Mouse (Mus musculus): ENCODE measurements at regions not wholly inside any gene's neighbourhood (a gene's known extent, or its start where the extent isn't known, plus 50 kb on each side); places are given as distances from the start of the nearest gene placed in this dataset.

- Histone ChIP-seq H3K79me2 (ENCODE audit: control insufficient read depth, insufficient read depth) (no peaks in the 10 kb centered on the region), H3K4me2 (ENCODE audit: low read depth) (no peak overlapping the region), H3ac (ENCODE audit: control insufficient read depth, insufficient read length) (no peak overlapping the region), H3K36me3 (ENCODE audit: control insufficient read depth, insufficient read depth) (no peaks in the 10 kb centered on the region), H3K4me3 (no peak overlapping the region), H3K27me3 (ENCODE audit: control insufficient read depth, insufficient read depth, insufficient read length) (peaks cover 9% of the 10 kb centered on the region)
- no peak for TF ChIP-seq SRF (IDR thresholded peaks at IDR 0.05; ENCODE audit: control insufficient read depth, insufficient read length, low read depth)
Observed at GRCm38 (mm10) chr8:46387037-46387436, 83.8 kb upstream of the Acsl1 start.

DNA sequence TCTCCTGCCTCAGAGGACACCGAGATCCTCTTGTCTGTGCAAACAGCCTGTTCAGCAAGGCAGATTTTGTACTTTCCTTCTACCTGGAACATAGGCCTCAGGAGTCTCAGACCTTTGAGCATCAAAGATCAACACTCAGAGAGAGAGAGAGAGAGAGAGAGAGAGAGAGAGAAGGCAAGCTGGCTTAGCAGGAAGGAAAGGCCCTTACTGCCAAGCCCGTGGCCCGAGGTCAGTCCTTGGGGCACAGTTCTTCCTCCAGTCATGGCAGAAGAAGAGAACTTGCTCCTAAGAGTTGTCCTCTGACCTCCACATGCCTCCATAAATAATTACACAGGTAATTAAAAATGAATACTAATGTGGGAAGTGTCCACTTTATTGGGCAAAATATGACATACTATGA lies 82.4 kb upstream of the Acsl1 start:
- peaks cover 9% of the 10 kb centered on the region for H3K27me3 ChIP-seq (ENCODE audit: control insufficient read depth, insufficient read depth, insufficient read length)
- H3K79me2 ChIP-seq (ENCODE audit: control insufficient read depth, insufficient read depth): no peaks in the 10 kb centered on the region
- TF ChIP-seq MAX (IDR thresholded peaks at IDR 0.05; ENCODE audit: low read depth) (no peak), REST (IDR thresholded peaks at IDR 0.05; ENCODE audit: insufficient read depth, insufficient read length) (no peak), TCF12 (IDR thresholded peaks at IDR 0.05; ENCODE audit: insufficient read depth, poor library complexity, severe bottlenecking) (no peak), CEBPB (IDR thresholded peaks at IDR 0.05; ENCODE audit: insufficient read depth, poor library complexity, severe bottlenecking) (no peak), USF1 (IDR thresholded peaks at IDR 0.05; ENCODE audit: low read depth) (no peak), MYOG (IDR thresholded peaks at IDR 0.05; ENCODE audit: control insufficient read depth in 1 of 3, insufficient read depth in 1 of 3, insufficient read length in 2 of 3, low read depth in 2 of 3) (no peak), POLR2AphosphoS2 (IDR thresholded peaks at IDR 0.05; ENCODE audit: insufficient read length, low read depth) (no peak), MYOD1 (IDR thresholded peaks at IDR 0.05; ENCODE audit: control insufficient read depth in 1 of 3, insufficient read length in 2 of 3, low read depth in 2 of 3) (no peak), POLR2A (IDR thresholded peaks at IDR 0.05; ENCODE audit: insufficient read length, low read depth) (no peak), SRF (IDR thresholded peaks at IDR 0.05; ENCODE audit: control insufficient read depth, insufficient read length, low read depth) (no peak), E2F4 (IDR thresholded peaks at IDR 0.05; ENCODE audit: insufficient read depth) (no peak), TCF3 (IDR thresholded peaks at IDR 0.05; ENCODE audit: insufficient read length, low read depth) (no peak)
- H3K4me3 ChIP-seq: no peak overlapping the region
- H3ac ChIP-seq (ENCODE audit: control insufficient read depth, insufficient read length): no peak overlapping the region
- H3K4me2 ChIP-seq (ENCODE audit: low read depth): no peak overlapping the region
- no peaks in the 10 kb centered on the region for H3K36me3 ChIP-seq (ENCODE audit: control insufficient read depth, insufficient read depth)

- Histone ChIP-seq H3K36me3 (ENCODE audit: control insufficient read depth, insufficient read depth) (no peaks in the 10 kb centered on the region), H3ac (ENCODE audit: control insufficient read depth, insufficient read length) (no peak overlapping the region), H3K4me2 (ENCODE audit: low read depth) (no peak overlapping the region), H3K4me3 (no peak overlapping the region), H3K79me2 (ENCODE audit: control insufficient read depth, insufficient read depth) (no peaks in the 10 kb centered on the region), H3K27me3 (ENCODE audit: control insufficient read depth, insufficient read depth, insufficient read length) (peaks cover 9% of the 10 kb centered on the region)
- TF ChIP-seq POLR2AphosphoS2 (IDR thresholded peaks at IDR 0.05; ENCODE audit: insufficient read length, low read depth): no peak
- TF ChIP-seq TCF3 (IDR thresholded peaks at IDR 0.05; ENCODE audit: insufficient read length, low read depth): no peak
- TF ChIP-seq MAX (IDR thresholded peaks at IDR 0.05; ENCODE audit: low read depth): no peak
- no peak for TF ChIP-seq POLR2A (IDR thresholded peaks at IDR 0.05; ENCODE audit: insufficient read length, low read depth)
- TF ChIP-seq TCF12 (IDR thresholded peaks at IDR 0.05; ENCODE audit: insufficient read depth, poor library complexity, severe bottlenecking): no peak
- no peak for TF ChIP-seq MYOD1 (IDR thresholded peaks at IDR 0.05; ENCODE audit: control insufficient read depth in 1 of 3, insufficient read length in 2 of 3, low read depth in 2 of 3)
- TF ChIP-seq USF1 (IDR thresholded peaks at IDR 0.05; ENCODE audit: low read depth): no peak
- no peak for TF ChIP-seq REST (IDR thresholded peaks at IDR 0.05; ENCODE audit: insufficient read depth, insufficient read length)
- no peak for TF ChIP-seq CEBPB (IDR thresholded peaks at IDR 0.05; ENCODE audit: insufficient read depth, poor library complexity, severe bottlenecking)
Observed at GRCm38 (mm10) chr8:46390431-46390830, 80.4 kb upstream of the Acsl1 start.

DNA sequence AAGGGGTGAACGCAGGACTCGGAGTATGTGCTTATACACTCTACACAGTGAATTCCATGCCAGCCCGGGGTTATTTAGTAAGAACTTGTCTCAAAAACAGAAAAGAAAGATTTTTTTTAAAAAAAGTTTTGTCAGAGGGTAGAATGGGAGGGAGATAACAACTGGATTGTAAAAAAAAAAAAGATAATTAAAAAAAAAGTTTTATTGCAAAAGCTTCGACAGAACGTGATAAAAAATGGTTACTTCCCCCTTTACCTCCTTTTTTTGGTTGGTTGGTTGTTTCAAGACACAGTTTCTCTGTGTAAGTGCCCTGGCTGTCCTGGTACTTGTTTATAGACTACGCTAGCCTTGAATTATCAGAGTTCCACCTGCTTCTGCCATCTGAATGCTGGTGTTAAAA lies 79.2 kb upstream of the Acsl1 start:
- H3ac ChIP-seq (ENCODE audit: control insufficient read depth, insufficient read length): no peak overlapping the region
- TF ChIP-seq POLR2AphosphoS2 (IDR thresholded peaks at IDR 0.05; ENCODE audit: insufficient read length, low read depth) (no peak), TCF3 (IDR thresholded peaks at IDR 0.05; ENCODE audit: insufficient read length, low read depth) (no peak), TCF12 (IDR thresholded peaks at IDR 0.05; ENCODE audit: insufficient read depth, poor library complexity, severe bottlenecking) (no peak), E2F4 (IDR thresholded peaks at IDR 0.05; ENCODE audit: insufficient read depth) (no peak), REST (IDR thresholded peaks at IDR 0.05; ENCODE audit: insufficient read depth, insufficient read length) (no peak), USF1 (IDR thresholded peaks at IDR 0.05; ENCODE audit: low read depth) (no peak), MAX (IDR thresholded peaks at IDR 0.05; ENCODE audit: low read depth) (no peak), CEBPB (IDR thresholded peaks at IDR 0.05; ENCODE audit: insufficient read depth, poor library complexity, severe bottlenecking) (no peak), MYOG (IDR thresholded peaks at IDR 0.05; ENCODE audit: control insufficient read depth in 1 of 3, insufficient read depth in 1 of 3, insufficient read length in 2 of 3, low read depth in 2 of 3) (no peak), MYOD1 (IDR thresholded peaks at IDR 0.05; ENCODE audit: control insufficient read depth in 1 of 3, insufficient read length in 2 of 3, low read depth in 2 of 3) (no peak), POLR2A (IDR thresholded peaks at IDR 0.05; ENCODE audit: insufficient read length, low read depth) (no peak), SRF (IDR thresholded peaks at IDR 0.05; ENCODE audit: control insufficient read depth, insufficient read length, low read depth) (no peak)
- H3K36me3 ChIP-seq (ENCODE audit: control insufficient read depth, insufficient read depth): no peaks in the 10 kb centered on the region
- H3K4me3 ChIP-seq: no peak overlapping the region
- no peaks in the 10 kb centered on the region for H3K79me2 ChIP-seq (ENCODE audit: control insufficient read depth, insufficient read depth)
- H3K27me3 ChIP-seq (ENCODE audit: control insufficient read depth, insufficient read depth, insufficient read length): peaks cover 9% of the 10 kb centered on the region
- H3K4me2 ChIP-seq (ENCODE audit: low read depth): no peak overlapping the region

GRCm38 (mm10) chr8:46393296-46393695 lies 77.5 kb upstream of the Acsl1 start:
- Histone ChIP-seq H3K4me3 (no peak overlapping the region), H3K4me2 (ENCODE audit: low read depth) (no peak overlapping the region), H3K27me3 (ENCODE audit: control insufficient read depth, insufficient read depth, insufficient read length) (peaks cover 2% of the 10 kb centered on the region), H3K36me3 (ENCODE audit: control insufficient read depth, insufficient read depth) (no peaks in the 10 kb centered on the region), H3ac (ENCODE audit: control insufficient read depth, insufficient read length) (no peak overlapping the region), H3K79me2 (ENCODE audit: control insufficient read depth, insufficient read depth) (no peaks in the 10 kb centered on the region)
- TF ChIP-seq SRF (IDR thresholded peaks at IDR 0.05; ENCODE audit: control insufficient read depth, insufficient read length, low read depth) (no peak), TCF12 (IDR thresholded peaks at IDR 0.05; ENCODE audit: insufficient read depth, poor library complexity, severe bottlenecking) (no peak), POLR2A (IDR thresholded peaks at IDR 0.05; ENCODE audit: insufficient read length, low read depth) (no peak), E2F4 (IDR thresholded peaks at IDR 0.05; ENCODE audit: insufficient read depth) (no peak), MYOD1 (IDR thresholded peaks at IDR 0.05; ENCODE audit: control insufficient read depth in 1 of 3, insufficient read length in 2 of 3, low read depth in 2 of 3) (no peak), CEBPB (IDR thresholded peaks at IDR 0.05; ENCODE audit: insufficient read depth, poor library complexity, severe bottlenecking) (no peak), POLR2AphosphoS2 (IDR thresholded peaks at IDR 0.05; ENCODE audit: insufficient read length, low read depth) (no peak), MYOG (IDR thresholded peaks at IDR 0.05; ENCODE audit: control insufficient read depth in 1 of 3, insufficient read depth in 1 of 3, insufficient read length in 2 of 3, low read depth in 2 of 3) (no peak), REST (IDR thresholded peaks at IDR 0.05; ENCODE audit: insufficient read depth, insufficient read length) (no peak), TCF3 (IDR thresholded peaks at IDR 0.05; ENCODE audit: insufficient read length, low read depth) (no peak), USF1 (IDR thresholded peaks at IDR 0.05; ENCODE audit: low read depth) (no peak), MAX (IDR thresholded peaks at IDR 0.05; ENCODE audit: low read depth) (no peak)

Data from myocyte (in vitro differentiated cells).